Mouse (Mus musculus) embryonic facial prominence, embryonic 11.5 days (tissue): ENCODE data around the gene Rinl. TPM values are rescaled to one million over a fixed set of nuclear protein-coding genes. Genes with fewer than 3 reads are reported as not detected.

Source experiments
- ATAC-seq: fragments of 200-750 bp; cut with Nextera tagmentation; replicated peaks from 2 replicates; pipeline ENCODE4 v1.8.0; 2017; ENCODE audit warnings: low read depth; ENCODE audit not compliant: insufficient number of reproducible peaks, low FRiP score, low TSS enrichment
- DNase-seq: peaks from one replicate; pipeline ENCODE4 v3.0.0-alpha.2; 2015; ENCODE audit warnings: low spot score
- H3K27ac ChIP-seq: fragments of 300-500 bp; sonication (generic); replicated peaks from 2 replicates; pipeline ENCODE4 v1.5.1; 2014; ENCODE audit warnings: mild to moderate bottlenecking, low read depth, low read length, control low read depth
- H3K27me3 ChIP-seq: fragments of 300-500 bp; sonication (generic); 2 replicates; pipeline ENCODE4 v1.6.1; 2014; ENCODE audit warnings: mild to moderate bottlenecking, low read length, moderate library complexity, mixed read lengths; ENCODE audit not compliant: control insufficient read depth, insufficient read depth
- H3K36me3 ChIP-seq: fragments of 300-500 bp; sonication (generic); replicated peaks from 2 replicates; pipeline ENCODE4 v1.6.1; 2014; ENCODE audit warnings: low read depth, mild to moderate bottlenecking, low read length, moderate library complexity, mixed read lengths; ENCODE audit not compliant: control insufficient read depth, insufficient read depth
- H3K4me1 ChIP-seq: fragments of 300-500 bp; sonication (generic); 2 replicates; pipeline ENCODE4 v1.6.1; 2014; ENCODE audit warnings: low read length, mixed read lengths; ENCODE audit not compliant: control insufficient read depth, insufficient read depth
- H3K4me2 ChIP-seq: fragments of 300-500 bp; sonication (generic); 2 replicates; pipeline ENCODE4 v1.6.1; 2014; ENCODE audit warnings: low read depth, mild to moderate bottlenecking, control low read depth, low read length, moderate library complexity
- H3K4me3 ChIP-seq: fragments of 300-500 bp; sonication (generic); 2 replicates; pipeline ENCODE4 v1.5.1; 2014; ENCODE audit warnings: low read depth, low read length, control low read depth
- H3K9ac ChIP-seq: fragments of 300-500 bp; sonication (generic); replicated peaks from 2 replicates; pipeline ENCODE4 v1.6.1; 2014; ENCODE audit warnings: mild to moderate bottlenecking, control low read depth, low read length
- H3K9me3 ChIP-seq: fragments of 300-500 bp; sonication (generic); replicated peaks from 2 replicates; pipeline ENCODE4 v1.6.1; 2016; ENCODE audit warnings: mild to moderate bottlenecking, low read length, inconsistent platforms, mixed read lengths; ENCODE audit not compliant: control insufficient read depth
- WGBS: fragments of 180-500 bp; shearing (Covaris S2); extraction: QIAGEN DNeasy Blood & Tissue Kit; methylation state at CpG from one replicate; pipeline ENCODE4 v1.1.7; 2014; 5-methylcytosine and 5-hydroxymethylcytosine counted together
- polyA plus RNA-seq: library from polyadenylated mRNA; unstranded; fragments of >200 nt; fragmentation: Nextera tagmentation; extraction: Ambion mirVana; gene quantifications from 2 replicates; pipeline ENCODE4 v1.2.1, GENCODE M21; 2014

The Rinl gene
- polyA plus RNA-seq, 1 experiment from 2014 or later = 2.3 TPM

DNA sequence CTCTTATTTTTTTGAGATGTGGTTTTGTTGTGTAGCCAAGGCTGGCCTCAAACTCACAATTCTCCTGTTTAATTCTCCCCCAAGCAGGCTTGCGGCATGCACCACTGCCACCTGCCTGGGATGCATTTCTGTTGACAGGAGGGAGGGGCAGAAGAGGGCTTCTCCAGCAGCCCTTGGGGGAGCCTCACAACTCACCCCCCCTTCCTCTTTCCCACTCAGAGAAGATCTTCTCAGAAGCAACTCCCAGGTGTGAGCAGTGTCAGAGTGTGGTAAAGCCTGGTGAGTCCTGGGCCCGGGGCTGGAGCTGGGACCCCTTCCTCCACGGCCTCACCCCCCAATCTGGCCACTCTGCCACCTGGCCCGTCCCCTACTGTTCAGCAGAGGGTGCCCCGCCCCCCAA lies 3.6 kb upstream of the Rinl start:
- no peak for DNase-seq
- Histone ChIP-seq H3K36me3 (no peaks in the 10 kb centered on the region), H3K4me3 (no peak overlapping the region), H3K9me3 (no peaks in the 10 kb centered on the region), H3K27ac (no peak overlapping the region), H3K9ac (0 out of 2 replicates have a peak overlapping the region, but pooled peaks have one; percentile 2), H3K4me2 (no peak overlapping the region), H3K4me1 (peaks cover 2% of the 10 kb centered on the region; the same call in 1 of the 2 replicates), H3K27me3 (no peaks in the 10 kb centered on the region)
- ATAC-seq = no peak
- 71% methylated on average over 5 of the region's 5 CpGs for WGBS

- Histone ChIP-seq H3K4me3 (no peak overlapping the region), H3K27me3 (no peaks in the 10 kb centered on the region), H3K9me3 (no peaks in the 10 kb centered on the region), H3K36me3 (no peaks in the 10 kb centered on the region), H3K4me2 (no peak overlapping the region), H3K9ac (no peak overlapping the region), H3K4me1 (peaks cover 4% of the 10 kb centered on the region; the same call in 1 of the 2 replicates), H3K27ac (no peak overlapping the region)
- DNase-seq (no peak), ATAC-seq (no peak)
- 93% methylated on average over 9 of the region's 9 CpGs for WGBS
Observed at GRCm38 (mm10) chr7:28787884-28788283, 885 bp upstream of the Rinl start.

GRCm38 (mm10) chr7:28789235-28789634 lies 466 bp downstream of the Rinl start:
- 42% methylated on average over 3 of the region's 3 CpGs for WGBS
- H3K27me3 ChIP-seq = no peaks in the 10 kb centered on the region
- no peak overlapping the region for H3K4me2 ChIP-seq
- ATAC-seq (no peak), DNase-seq (peak; percentile 44)
- no peaks in the 10 kb centered on the region for H3K36me3 ChIP-seq
- H3K4me1 ChIP-seq = peaks cover 4% of the 10 kb centered on the region; the same call in 1 of the 2 replicates
- H3K4me3 ChIP-seq = no peak overlapping the region
- H3K27ac ChIP-seq = no peak overlapping the region; the same call in 1 of the 2 replicates
- H3K9me3 ChIP-seq = no peaks in the 10 kb centered on the region
- no peak overlapping the region for H3K9ac ChIP-seq

- Histone ChIP-seq H3K36me3 (no peaks in the 10 kb centered on the region), H3K27me3 (no peaks in the 10 kb centered on the region), H3K9ac (no peak overlapping the region), H3K9me3 (no peaks in the 10 kb centered on the region), H3K4me1 (peaks cover 4% of the 10 kb centered on the region; the same call in 1 of the 2 replicates), H3K4me2 (no peak overlapping the region), H3K27ac (no peak overlapping the region), H3K4me3 (no peak overlapping the region)
- WGBS = 45% methylated on average over 8 of the region's 8 CpGs
- peak; percentile 34 for DNase-seq
- no peak for ATAC-seq
Observed at GRCm38 (mm10) chr7:28790066-28790806, 1.5 kb downstream of the Rinl start.

- H3K27ac ChIP-seq = 0 out of 2 replicates have a peak overlapping the region, but pooled peaks have one; percentile 20
Observed at GRCm38 (mm10) chr7:28791706-28792105, 2.9 kb downstream of the Rinl start.

GRCm38 (mm10) chr7:28792391-28793185 lies 3.8 kb downstream of the Rinl start:
- no peaks in the 10 kb centered on the region for H3K36me3 ChIP-seq
- H3K27ac ChIP-seq = 0 out of 2 replicates have a peak overlapping the region, but pooled peaks have one; percentile 13
- H3K9ac ChIP-seq = no peak overlapping the region
- 80% methylated on average over 12 of the region's 14 CpGs for WGBS
- ATAC-seq (no peak), DNase-seq (no peak)
- H3K9me3 ChIP-seq = no peaks in the 10 kb centered on the region
- H3K4me3 ChIP-seq = no peak overlapping the region
- peaks cover 6% of the 10 kb centered on the region; the same call in 1 of the 2 replicates for H3K4me1 ChIP-seq
- no peak overlapping the region for H3K4me2 ChIP-seq
- no peaks in the 10 kb centered on the region for H3K27me3 ChIP-seq

More at GRCm38 (mm10) chr7:28791706-28792105, 2.9 kb downstream of the Rinl start:
- no peaks in the 10 kb centered on the region for H3K27me3 ChIP-seq
- no peak for ATAC-seq
- no peak overlapping the region for H3K4me3 ChIP-seq
- H3K36me3 ChIP-seq = no peaks in the 10 kb centered on the region
- no peaks in the 10 kb centered on the region for H3K9me3 ChIP-seq
- no peak overlapping the region for H3K4me2 ChIP-seq
- H3K9ac ChIP-seq = no peak overlapping the region
- peak; percentile 63 for DNase-seq
- peaks cover 4% of the 10 kb centered on the region; the same call in 1 of the 2 replicates for H3K4me1 ChIP-seq

GRCm38 (mm10) chr7:28793834-28794233 lies 5.1 kb downstream of the Rinl start:
- Histone ChIP-seq H3K4me1 (peaks cover 6% of the 10 kb centered on the region; the same call in 1 of the 2 replicates), H3K27ac (no peak overlapping the region), H3K27me3 (no peaks in the 10 kb centered on the region), H3K4me3 (no peak overlapping the region), H3K9me3 (no peaks in the 10 kb centered on the region), H3K9ac (no peak overlapping the region), H3K4me2 (no peak overlapping the region), H3K36me3 (no peaks in the 10 kb centered on the region)
- WGBS = 36% methylated on average over 2 of the region's 2 CpGs
- no peak for ATAC-seq
- DNase-seq = no peak

GRCm38 (mm10) chr7:28794496-28794895 lies 5.7 kb downstream of the Rinl start:
- no peak overlapping the region for H3K4me3 ChIP-seq
- WGBS = 87% methylated on average over 3 of the region's 3 CpGs
- H3K27me3 ChIP-seq = no peaks in the 10 kb centered on the region
- H3K27ac ChIP-seq = no peak overlapping the region
- DNase-seq (no peak), ATAC-seq (no peak)
- no peaks in the 10 kb centered on the region for H3K9me3 ChIP-seq
- peaks cover 6% of the 10 kb centered on the region; the same call in 1 of the 2 replicates for H3K4me1 ChIP-seq
- no peaks in the 10 kb centered on the region for H3K36me3 ChIP-seq
- H3K9ac ChIP-seq = no peak overlapping the region
- H3K4me2 ChIP-seq = no peak overlapping the region
